Mouse (Mus musculus) monocyte, adult 2 months (primary cell): ENCODE results near the gene Gm37240.

ENCODE experiments used
- DNase-seq, 2 experiments: peaks; one replicate each; pipeline ENCODE4 v3.0.0; 2022; ENCODE audit warnings: low spot score in 2 of 2, low read depth in 1 of 2

The Gm37240 gene

GRCm38 (mm10) chr3:84810803-84811202, 1076.5 kb downstream of the Gm37240 start:
- DNase-seq = no peak

DNA sequence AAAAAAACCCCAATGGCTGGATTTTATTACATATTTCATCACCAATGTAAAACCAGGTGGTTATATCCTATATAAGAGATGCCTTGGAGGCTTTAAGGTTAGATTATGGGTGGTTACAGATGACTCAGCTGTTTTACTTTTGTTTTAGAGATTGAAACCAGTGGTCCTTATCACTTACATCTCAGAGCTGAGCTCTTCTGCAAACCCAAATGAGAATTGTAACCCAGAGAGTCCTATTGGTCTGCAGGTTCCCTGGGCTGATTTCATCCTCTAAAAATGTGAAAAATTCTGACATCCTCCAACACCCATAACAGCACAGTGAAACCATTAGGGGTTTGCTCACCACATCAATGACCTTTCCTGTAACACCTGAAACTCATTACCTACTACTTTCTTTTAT, 1078.4 kb downstream of the Gm37240 start:
- DNase-seq = no peak

DNA sequence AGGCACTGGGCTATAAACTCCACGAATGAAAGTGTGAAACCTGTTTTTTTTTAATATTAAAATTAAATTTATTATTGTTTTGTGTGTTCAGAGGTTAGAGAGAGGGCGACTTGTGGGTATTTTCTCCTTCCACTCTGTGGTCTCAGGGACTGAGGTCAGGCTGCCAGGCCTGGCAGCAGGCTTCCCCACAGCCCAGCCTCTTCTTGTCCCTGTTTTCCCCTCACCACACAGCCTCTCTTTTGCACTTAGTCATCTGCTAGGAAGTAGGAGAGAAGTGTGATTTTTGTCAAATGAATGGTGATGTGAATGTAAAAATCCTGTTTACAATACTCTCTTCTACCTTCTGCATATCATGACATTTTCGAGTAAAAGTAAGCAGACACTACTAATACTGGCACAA, 1079.5 kb downstream of the Gm37240 start:
- DNase-seq = no peak

GRCm38 (mm10) chr3:84806206-84806605, 1081.1 kb downstream of the Gm37240 start:
- DNase-seq = no peak

DNA sequence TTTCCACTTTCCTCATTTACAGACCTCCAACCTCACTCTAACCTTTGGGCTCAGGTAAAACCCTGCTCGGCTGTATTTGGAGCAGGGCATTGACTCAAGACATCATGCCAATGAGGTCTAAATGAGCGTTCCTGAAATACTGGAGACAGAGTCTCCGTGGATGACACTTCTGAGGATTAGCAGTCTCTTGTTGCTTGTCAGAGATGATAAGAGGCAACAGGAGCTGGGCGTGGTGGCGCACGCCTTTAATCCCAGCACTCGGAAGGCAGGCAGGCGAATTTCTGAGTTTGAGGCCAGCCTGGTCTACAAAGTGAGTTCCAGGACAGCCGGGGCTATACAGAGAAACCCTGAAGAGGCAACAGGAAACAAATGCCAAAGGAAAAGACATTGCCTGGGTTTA, 1083.3 kb downstream of the Gm37240 start:
- DNase-seq = no peak

DNA sequence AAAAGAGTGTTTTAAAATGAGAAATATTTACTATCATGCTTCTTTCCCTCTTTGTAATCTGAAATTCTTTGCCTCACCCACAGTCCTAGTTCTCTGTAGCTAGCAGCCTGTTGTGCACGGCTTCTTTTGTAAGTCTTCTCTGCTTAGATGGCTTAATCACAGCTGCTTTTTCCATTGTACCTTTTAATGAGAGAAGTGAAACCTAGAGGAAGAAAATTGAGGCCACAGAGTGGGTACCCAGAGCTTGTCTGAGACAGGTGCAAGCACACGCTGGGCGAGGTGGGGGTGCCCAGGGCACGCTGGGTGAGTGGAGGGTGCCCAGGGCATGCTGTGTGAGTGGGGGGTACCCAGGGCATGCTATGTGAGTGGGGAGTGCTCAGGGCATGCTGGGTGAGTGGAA, 1099.4 kb downstream of the Gm37240 start:
- DNase-seq = no peak

GRCm38 (mm10) chr3:84776084-84776483, 1111.2 kb downstream of the Gm37240 start:
- no peak for DNase-seq

DNA sequence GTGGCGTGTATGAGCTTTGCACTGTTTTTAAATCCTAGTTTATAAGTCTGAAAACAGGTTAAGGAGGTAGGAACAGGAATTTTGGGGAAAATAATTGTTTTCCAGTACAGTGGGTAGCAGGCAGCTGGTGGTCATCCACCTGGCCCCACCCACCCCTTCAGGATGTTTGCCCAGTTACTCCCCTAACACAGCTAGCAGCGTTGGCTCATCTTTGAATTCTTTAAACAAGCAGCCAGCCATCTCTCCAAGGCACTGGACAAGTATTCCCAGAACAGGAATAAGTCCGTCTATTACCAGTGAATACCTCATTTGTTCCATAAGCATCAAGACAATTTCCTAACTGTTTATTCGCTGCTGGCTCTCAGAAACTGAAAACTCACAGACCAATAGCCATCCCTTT, 1111.7 kb downstream of the Gm37240 start:
- DNase-seq = no peak

- DNase-seq = no peak
These were observed 1112.3 kb downstream of the Gm37240 start for GRCm38 (mm10) chr3:84775067-84775423.

- no peak for DNase-seq
These were observed 1112.9 kb downstream of the Gm37240 start for GRCm38 (mm10) chr3:84774246-84775066.

GRCm38 (mm10) chr3:84771980-84772379, 1115.3 kb downstream of the Gm37240 start:
- DNase-seq = no peak

- no peak for DNase-seq
These were observed 1116.8 kb downstream of the Gm37240 start for GRCm38 (mm10) chr3:84770518-84770917.

- no peak for DNase-seq
These were observed 1117.9 kb downstream of the Gm37240 start for GRCm38 (mm10) chr3:84769411-84769810.

DNA sequence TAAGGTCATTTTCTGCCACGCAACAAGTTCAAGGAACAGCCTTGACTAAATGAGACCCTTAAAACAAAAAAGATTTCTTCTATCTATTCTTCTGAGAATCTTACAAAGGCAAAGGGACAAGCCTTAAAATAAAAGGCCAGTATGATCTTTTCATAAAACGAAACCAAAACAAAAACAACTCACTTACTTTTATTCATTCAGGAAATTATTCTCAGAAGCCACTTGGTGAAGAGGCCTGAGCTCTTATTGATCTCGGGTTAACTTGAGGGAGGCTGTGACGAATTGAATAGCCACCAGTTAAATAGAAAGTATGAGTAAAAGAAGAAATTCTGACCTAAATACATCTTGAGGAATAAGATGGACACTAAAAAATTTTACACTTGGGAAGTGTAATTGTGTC, 1118.4 kb downstream of the Gm37240 start:
- DNase-seq = no peak

- DNase-seq = no peak
These were observed 1133.5 kb downstream of the Gm37240 start for GRCm38 (mm10) chr3:84753816-84754215.

DNA sequence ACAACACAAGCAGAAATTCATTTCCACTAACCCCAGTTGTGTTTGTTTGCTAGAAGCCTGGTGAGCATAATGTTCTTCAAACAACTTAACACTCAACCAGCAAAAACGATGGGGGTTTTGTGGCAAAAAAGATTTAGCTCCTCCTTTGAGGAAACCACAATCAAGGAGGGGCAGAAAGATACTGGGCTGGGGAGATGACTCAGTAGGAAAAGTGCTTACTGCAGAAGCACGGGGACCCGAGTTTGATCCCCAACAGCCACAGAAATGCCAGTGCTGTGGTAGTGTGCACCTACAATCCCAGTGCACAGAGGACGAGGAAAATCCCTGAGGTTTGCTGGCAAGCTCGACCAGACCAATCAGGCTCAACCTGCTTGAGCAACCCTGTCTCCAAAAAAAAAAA, 1138.1 kb downstream of the Gm37240 start:
- no peak for DNase-seq

DNA sequence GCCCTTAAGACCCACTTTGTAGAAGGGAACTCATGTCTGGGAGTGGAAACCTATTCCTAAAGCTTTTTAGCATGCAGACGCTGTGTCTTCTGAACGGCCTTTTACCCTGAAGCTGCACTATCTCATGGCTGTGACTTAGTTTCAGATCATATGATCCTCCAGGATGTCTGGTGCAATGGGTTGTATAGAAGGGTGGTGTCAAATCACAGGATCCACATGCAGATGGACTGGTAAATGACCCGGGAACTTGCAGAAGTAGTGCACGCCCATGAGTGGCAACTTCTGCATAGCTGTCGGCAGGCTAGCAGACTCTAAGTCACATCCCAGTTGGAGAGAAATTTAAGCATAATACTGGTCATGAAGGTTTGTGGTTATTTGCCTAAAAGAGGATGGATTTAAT, 1139.2 kb downstream of the Gm37240 start:
- no peak for DNase-seq

GRCm38 (mm10) chr3:84745537-84746189, 1141.7 kb downstream of the Gm37240 start:
- no peak for DNase-seq

DNA sequence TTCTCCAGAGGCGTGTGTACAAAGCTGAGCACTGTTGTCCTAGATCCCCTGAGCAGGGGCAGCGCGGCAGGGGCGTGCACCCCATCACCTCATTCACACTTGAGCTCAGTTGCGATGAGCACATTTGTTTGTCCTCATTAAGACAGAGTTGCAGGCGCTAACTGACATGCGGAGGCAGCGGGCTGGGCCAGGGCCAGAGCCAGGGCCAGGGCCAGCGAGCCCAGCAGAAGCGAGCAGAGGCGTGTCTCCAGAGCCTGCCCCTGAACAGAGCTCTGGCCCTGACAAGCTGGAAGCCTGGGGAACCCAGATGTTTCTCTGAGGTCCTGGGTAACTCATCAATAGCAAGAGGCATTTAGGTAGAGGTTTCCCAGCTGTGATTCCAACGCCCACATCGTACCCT, 1142.6 kb downstream of the Gm37240 start:
- no peak for DNase-seq

DNA sequence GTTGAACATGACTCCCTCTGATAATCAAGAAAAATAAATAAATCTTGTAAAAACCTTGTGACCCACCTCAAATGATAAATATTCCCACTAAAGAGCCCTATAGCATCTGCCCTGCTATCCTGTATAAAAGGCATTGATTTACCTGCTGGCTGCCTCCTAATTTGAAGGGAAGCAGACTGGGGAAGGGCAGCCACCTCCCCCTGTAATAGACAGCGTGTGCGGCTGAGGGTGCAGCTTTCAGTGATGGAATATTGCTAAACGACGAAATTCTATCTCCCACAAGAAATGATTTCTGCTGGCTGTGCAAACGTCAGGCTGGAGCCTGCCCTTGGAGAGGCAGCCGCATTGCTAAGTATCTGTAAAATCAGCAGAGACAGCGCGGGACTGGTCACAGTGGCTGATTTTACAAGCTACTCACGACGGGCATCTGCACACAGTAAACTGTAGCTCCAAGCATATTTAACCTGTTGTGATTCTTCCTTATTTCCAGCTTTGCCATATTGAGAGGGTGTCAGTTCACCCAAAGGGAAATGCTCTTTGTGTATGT, 1147.2 kb downstream of the Gm37240 start:
- no peak for DNase-seq

DNA sequence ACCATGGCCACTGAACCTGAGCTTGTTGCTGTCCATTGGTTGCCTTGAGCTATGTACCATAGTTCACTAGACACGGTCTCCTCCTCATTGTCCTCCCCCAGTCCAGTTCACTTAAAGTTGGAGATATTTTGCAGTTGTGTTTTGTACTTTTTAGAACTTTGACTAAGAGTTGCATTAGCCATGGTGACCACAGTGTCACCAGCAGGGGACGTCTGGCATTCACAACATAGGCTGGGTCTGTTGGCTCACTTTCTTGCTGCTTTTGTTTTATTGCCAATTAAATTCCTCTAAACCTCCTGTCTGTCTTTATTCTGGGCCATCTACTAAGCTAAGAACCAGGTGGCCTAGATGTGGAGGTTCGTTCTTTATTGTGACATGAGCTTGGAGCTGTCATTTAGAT, 1150.2 kb downstream of the Gm37240 start:
- DNase-seq = no peak

GRCm38 (mm10) chr3:84735716-84736115, 1151.6 kb downstream of the Gm37240 start:
- no peak for DNase-seq

GRCm38 (mm10) chr3:84732516-84732915, 1154.8 kb downstream of the Gm37240 start:
- no peak for DNase-seq
